Mouse (Mus musculus): ENCODE results near the gene Zdhhc20. TPM values are rescaled to one million over a fixed set of nuclear protein-coding genes. Genes with fewer than 3 reads are reported as not detected.
"Not testable (repeated sequence)": the region's sequence is repeated elsewhere in the genome, so short reads cannot be mapped to it uniquely, and the experiment has no call there.

Zdhhc20 gene
- polyA plus RNA-seq, 1 experiment from 2014 or later, result 12.9 TPM

- Histone ChIP-seq H3K27ac (ENCODE audit: low read depth) (no peak overlapping the region), H3K27me3 (ENCODE audit: insufficient read depth, low read length) (no peaks in the 10 kb centered on the region), H3K36me3 (replicated peaks; ENCODE audit: insufficient read depth, low read length) (peaks cover 19% of the 10 kb centered on the region), H3K4me2 (ENCODE audit: low read depth, low read length) (no peak overlapping the region), H3K9me3 (ENCODE audit: low read length) (0 out of 2 replicates have a peak, but pooled peaks cover 3% of the 10 kb centered on the region), H3K4me3 (ENCODE audit: low read depth, low read length) (no peak overlapping the region), H3K9ac (replicated peaks) (no peak overlapping the region), H3K4me1 (ENCODE audit: insufficient read depth) (no peaks in the 10 kb centered on the region)
- no peak for DNase-seq
- no peak for ATAC-seq
- TF ChIP-seq EP300 (IDR thresholded peaks at IDR 0.05; ENCODE audit: low read depth) (no peak), CTCF (IDR thresholded peaks at IDR 0.05; ENCODE audit: low read depth) (no peak)
- 79% methylated on average over 18 of the region's 18 CpGs for WGBS (ENCODE audit: insufficient replicate concordance)
These were observed 30.7 kb upstream of the Zdhhc20 start for GRCm38 (mm10) chr14:57920568-57921310.

- no peak for TF ChIP-seq CTCF (IDR thresholded peaks at IDR 0.05; ENCODE audit: low read depth)
- TF ChIP-seq EP300 (IDR thresholded peaks at IDR 0.05; ENCODE audit: low read depth), result no peak
- H3K9ac ChIP-seq (replicated peaks), result no peak overlapping the region
- no peak overlapping the region for H3K4me2 ChIP-seq (ENCODE audit: low read depth, low read length)
- DNase-seq (no peak), ATAC-seq (no peak)
- no peaks in the 10 kb centered on the region for H3K4me1 ChIP-seq (ENCODE audit: insufficient read depth)
- H3K9me3 ChIP-seq (ENCODE audit: low read length), result 0 out of 2 replicates have a peak, but pooled peaks cover 3% of the 10 kb centered on the region
- peaks cover 16% of the 10 kb centered on the region for H3K36me3 ChIP-seq (replicated peaks; ENCODE audit: insufficient read depth, low read length)
- no peak overlapping the region for H3K27ac ChIP-seq (ENCODE audit: low read depth)
- no peak overlapping the region for H3K4me3 ChIP-seq (ENCODE audit: low read depth, low read length)
- WGBS (ENCODE audit: insufficient replicate concordance), result 86% methylated on average over 17 of the region's 17 CpGs
- H3K27me3 ChIP-seq (ENCODE audit: insufficient read depth, low read length), result no peaks in the 10 kb centered on the region
These were observed 29.2 kb upstream of the Zdhhc20 start for GRCm38 (mm10) chr14:57919148-57919875.

- H3K9ac ChIP-seq (replicated peaks), result no peak overlapping the region
- no peak for TF ChIP-seq CTCF (IDR thresholded peaks at IDR 0.05; ENCODE audit: low read depth)
- WGBS (ENCODE audit: insufficient replicate concordance), result 84% methylated on average over 6 of the region's 6 CpGs
- H3K4me2 ChIP-seq (ENCODE audit: low read depth, low read length), result no peak overlapping the region
- no peaks in the 10 kb centered on the region for H3K27me3 ChIP-seq (ENCODE audit: insufficient read depth, low read length)
- ATAC-seq, result no peak
- DNase-seq, result no peak
- H3K4me3 ChIP-seq (ENCODE audit: low read depth, low read length), result no peak overlapping the region
- 0 out of 2 replicates have a peak, but pooled peaks cover 6% of the 10 kb centered on the region for H3K36me3 ChIP-seq (replicated peaks; ENCODE audit: insufficient read depth, low read length)
- H3K4me1 ChIP-seq (ENCODE audit: insufficient read depth), result 0 out of 2 replicates have a peak, but pooled peaks cover 1% of the 10 kb centered on the region
- no peak overlapping the region for H3K27ac ChIP-seq (ENCODE audit: low read depth)
- H3K9me3 ChIP-seq (ENCODE audit: low read length), result no peaks in the 10 kb centered on the region
These were observed 25.3 kb upstream of the Zdhhc20 start for GRCm38 (mm10) chr14:57915341-57915740.

DNA sequence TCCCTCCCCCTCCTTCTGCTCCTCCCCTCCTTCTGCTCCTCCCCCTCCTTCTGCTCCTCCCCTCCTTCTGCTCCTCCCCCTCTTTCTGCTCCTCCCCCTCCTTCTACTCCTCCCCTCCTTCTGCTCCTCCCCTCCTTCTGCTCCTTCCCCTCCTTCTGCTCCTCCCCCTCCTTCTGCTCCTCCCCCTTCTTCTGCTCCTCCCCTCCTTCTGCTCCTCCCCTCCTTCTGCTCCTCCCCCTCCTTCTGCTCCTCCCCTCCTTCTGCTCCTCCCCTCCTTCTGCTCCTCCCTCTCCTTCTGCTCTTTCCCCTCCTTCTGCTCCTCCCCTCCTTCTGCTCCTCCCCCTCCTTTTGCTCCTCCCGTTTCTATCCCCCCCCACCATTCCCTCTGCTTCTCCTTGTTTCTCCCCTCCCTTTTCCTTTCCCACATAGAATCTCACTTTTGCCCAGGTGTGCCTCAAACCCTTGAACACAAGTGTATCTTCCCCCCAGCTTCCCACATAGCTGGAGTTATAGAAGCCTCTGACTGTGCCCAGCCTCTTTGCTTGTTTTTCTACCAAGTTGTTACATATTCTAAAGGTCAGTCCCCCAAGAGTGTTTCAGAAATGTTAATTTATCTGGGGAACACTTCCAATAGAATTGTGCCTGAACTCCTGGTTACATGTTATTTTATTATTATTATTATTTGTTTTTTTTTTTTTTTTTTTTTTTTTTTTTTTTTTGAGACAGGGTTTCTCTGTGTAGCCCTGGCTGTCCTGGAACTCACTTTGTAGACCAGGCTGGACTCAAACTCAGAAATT, 22.3 kb upstream of the Zdhhc20 start:
- H3K9me3 ChIP-seq (ENCODE audit: low read length); H3K4me2 ChIP-seq (ENCODE audit: low read depth, low read length); ATAC-seq; H3K4me1 ChIP-seq (ENCODE audit: insufficient read depth); H3K27ac ChIP-seq (ENCODE audit: low read depth); H3K9ac ChIP-seq (replicated peaks); H3K4me3 ChIP-seq (ENCODE audit: low read depth, low read length); H3K36me3 ChIP-seq (replicated peaks; ENCODE audit: insufficient read depth, low read length); H3K27me3 ChIP-seq (ENCODE audit: insufficient read depth, low read length): not testable (repeated sequence)
- DNase-seq, result peak; percentile 31
- 47% methylated on average over 1 of the region's 1 CpGs for WGBS (ENCODE audit: insufficient replicate concordance)

- H3K9ac ChIP-seq (replicated peaks); H3K4me1 ChIP-seq (ENCODE audit: insufficient read depth); DNase-seq; H3K4me3 ChIP-seq (ENCODE audit: low read depth, low read length); H3K27ac ChIP-seq (ENCODE audit: low read depth); H3K27me3 ChIP-seq (ENCODE audit: insufficient read depth, low read length); H3K36me3 ChIP-seq (replicated peaks; ENCODE audit: insufficient read depth, low read length); H3K4me2 ChIP-seq (ENCODE audit: low read depth, low read length); H3K9me3 ChIP-seq (ENCODE audit: low read length); ATAC-seq: not testable (repeated sequence)
These were observed 21.7 kb upstream of the Zdhhc20 start for GRCm38 (mm10) chr14:57911787-57912186.

DNA sequence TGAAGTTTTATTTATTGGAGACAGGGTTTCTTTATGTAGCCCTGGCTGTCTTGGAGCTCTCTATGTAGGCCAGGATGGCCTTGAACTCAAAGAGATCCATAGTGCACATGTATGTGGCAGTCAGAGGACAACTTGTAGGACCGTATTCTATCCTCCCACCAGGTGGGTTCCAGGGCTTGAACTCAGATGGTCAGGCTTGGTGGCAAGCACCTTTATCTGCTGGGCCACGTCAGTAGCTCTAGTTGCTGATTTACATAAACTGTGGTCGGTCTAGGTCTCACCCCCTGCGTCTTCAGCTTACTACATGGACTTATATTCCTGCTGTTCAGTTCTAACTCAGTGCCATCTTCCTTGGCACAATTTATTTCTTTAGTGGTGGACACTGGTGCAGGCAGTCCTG, 21.2 kb upstream of the Zdhhc20 start:
- Histone ChIP-seq H3K36me3 (replicated peaks; ENCODE audit: insufficient read depth, low read length) (no peaks in the 10 kb centered on the region), H3K9me3 (ENCODE audit: low read length) (no peaks in the 10 kb centered on the region), H3K27ac (ENCODE audit: low read depth) (no peak overlapping the region), H3K4me2 (ENCODE audit: low read depth, low read length) (no peak overlapping the region), H3K4me3 (ENCODE audit: low read depth, low read length) (no peak overlapping the region), H3K27me3 (ENCODE audit: insufficient read depth, low read length) (no peaks in the 10 kb centered on the region), H3K4me1 (ENCODE audit: insufficient read depth) (0 out of 2 replicates have a peak, but pooled peaks cover 2% of the 10 kb centered on the region), H3K9ac (replicated peaks) (no peak overlapping the region)
- DNase-seq, result no peak
- TF ChIP-seq EP300 (IDR thresholded peaks at IDR 0.05; ENCODE audit: low read depth), result no peak
- no peak for TF ChIP-seq CTCF (IDR thresholded peaks at IDR 0.05; ENCODE audit: low read depth)
- WGBS (ENCODE audit: insufficient replicate concordance), result 68% methylated on average over 4 of the region's 4 CpGs
- no peak for ATAC-seq

Measured in liver, postnatal 0 days (tissue).